Mouse (Mus musculus): ENCODE measurements at regions not wholly inside any gene's neighbourhood (a gene's known extent, or its start where the extent isn't known, plus 50 kb on each side); places are given as distances from the start of the nearest gene placed in this dataset.

GRCm38 (mm10) chr8:100942680-100943427 lies 1526.6 kb upstream of the Cdh8 start:
- no peaks in the 10 kb centered on the region for H3K9me3 ChIP-seq (ENCODE audit: low read length)
- H3K4me3 ChIP-seq (ENCODE audit: low read depth, low read length) = no peak overlapping the region
- peak; percentile 67 for TF ChIP-seq CTCF (IDR thresholded peaks at IDR 0.05; ENCODE audit: low read depth)
- no peaks in the 10 kb centered on the region for H3K27me3 ChIP-seq (ENCODE audit: insufficient read depth, low read length)
- H3K4me2 ChIP-seq (ENCODE audit: low read depth) = no peak overlapping the region
- no peaks in the 10 kb centered on the region for H3K36me3 ChIP-seq (ENCODE audit: insufficient read depth)
- DNase-seq (peak; percentile 82), ATAC-seq (peak; percentile 66)
- no peak overlapping the region for H3K27ac ChIP-seq (ENCODE audit: low read depth, low read length)
- WGBS = 56% methylated on average over 6 of the region's 6 CpGs
- no peak overlapping the region for H3K9ac ChIP-seq
- no peaks in the 10 kb centered on the region for H3K4me1 ChIP-seq (ENCODE audit: insufficient read depth)

- no peaks in the 10 kb centered on the region for H3K27me3 ChIP-seq (ENCODE audit: insufficient read depth, low read length)
- ATAC-seq = peak; percentile 73; the same call in 1 of the 2 replicates
- H3K4me1 ChIP-seq (ENCODE audit: insufficient read depth) = no peaks in the 10 kb centered on the region
- H3K9me3 ChIP-seq (ENCODE audit: low read length) = no peaks in the 10 kb centered on the region
- no peak for TF ChIP-seq CTCF (IDR thresholded peaks at IDR 0.05; ENCODE audit: low read depth)
- H3K4me2 ChIP-seq (ENCODE audit: low read depth) = no peak overlapping the region
- no peak overlapping the region for H3K27ac ChIP-seq (ENCODE audit: low read depth, low read length)
- no peak overlapping the region for H3K9ac ChIP-seq
- no peaks in the 10 kb centered on the region for H3K36me3 ChIP-seq (ENCODE audit: insufficient read depth)
- 9% methylated on average over 4 of the region's 4 CpGs for WGBS
- no peak for DNase-seq
- no peak overlapping the region for H3K4me3 ChIP-seq (ENCODE audit: low read depth, low read length)
Measured at GRCm38 (mm10) chr8:100939533-100939932, 1523.3 kb upstream of the Cdh8 start.

- H3K4me1 ChIP-seq (ENCODE audit: insufficient read depth) = no peaks in the 10 kb centered on the region
- no peak overlapping the region for H3K4me2 ChIP-seq (ENCODE audit: low read depth)
- no peak overlapping the region for H3K4me3 ChIP-seq (ENCODE audit: low read depth, low read length)
- H3K27ac ChIP-seq (ENCODE audit: low read depth, low read length) = no peak overlapping the region
- H3K36me3 ChIP-seq (ENCODE audit: insufficient read depth) = no peaks in the 10 kb centered on the region
- DNase-seq (no peak), ATAC-seq (no peak)
- TF ChIP-seq CTCF (IDR thresholded peaks at IDR 0.05; ENCODE audit: low read depth) = no peak
- H3K9me3 ChIP-seq (ENCODE audit: low read length) = no peaks in the 10 kb centered on the region
- H3K27me3 ChIP-seq (ENCODE audit: insufficient read depth, low read length) = no peaks in the 10 kb centered on the region
- 47% methylated on average over 3 of the region's 3 CpGs for WGBS
- no peak overlapping the region for H3K9ac ChIP-seq
Measured at GRCm38 (mm10) chr8:100890307-100890706, 1474.0 kb upstream of the Cdh8 start.

GRCm38 (mm10) chr8:100865624-100866023 lies 1449.4 kb upstream of the Cdh8 start:
- Histone ChIP-seq H3K36me3 (ENCODE audit: insufficient read depth) (no peaks in the 10 kb centered on the region), H3K9me3 (ENCODE audit: low read length) (no peaks in the 10 kb centered on the region), H3K4me1 (ENCODE audit: insufficient read depth) (no peaks in the 10 kb centered on the region), H3K4me2 (ENCODE audit: low read depth) (no peak overlapping the region), H3K9ac (no peak overlapping the region), H3K27ac (ENCODE audit: low read depth, low read length) (no peak overlapping the region), H3K27me3 (ENCODE audit: insufficient read depth, low read length) (no peaks in the 10 kb centered on the region), H3K4me3 (ENCODE audit: low read depth, low read length) (no peak overlapping the region)
- no peak for TF ChIP-seq CTCF (IDR thresholded peaks at IDR 0.05; ENCODE audit: low read depth)
- 67% methylated on average over 6 of the region's 6 CpGs for WGBS
- ATAC-seq = peak; percentile 38
- DNase-seq = peak; percentile 31

- WGBS = 43% methylated on average over 2 of the region's 2 CpGs
- peak; percentile 84 for DNase-seq
Measured at GRCm38 (mm10) chr8:100850822-100851437, 1434.7 kb upstream of the Cdh8 start.

More at GRCm38 (mm10) chr8:100850822-100851437, 1434.7 kb upstream of the Cdh8 start:
- Histone ChIP-seq H3K27ac (ENCODE audit: low read depth, low read length) (no peak overlapping the region), H3K4me2 (ENCODE audit: low read depth) (no peak overlapping the region), H3K27me3 (ENCODE audit: insufficient read depth, low read length) (no peaks in the 10 kb centered on the region), H3K4me3 (ENCODE audit: low read depth, low read length) (no peak overlapping the region), H3K36me3 (ENCODE audit: insufficient read depth) (no peaks in the 10 kb centered on the region), H3K9me3 (ENCODE audit: low read length) (no peaks in the 10 kb centered on the region), H3K9ac (no peak overlapping the region), H3K4me1 (ENCODE audit: insufficient read depth) (no peaks in the 10 kb centered on the region)
- peak; percentile 90 for TF ChIP-seq CTCF (IDR thresholded peaks at IDR 0.05; ENCODE audit: low read depth)
- ATAC-seq = no peak
